Comparison of ENCODE assay signal across 31 mouse cellular contexts in genomic region chr7:141204546-141204945, GRCm38 (mm10). TPM values are rescaled to one million over a fixed set of nuclear protein-coding genes. Genes with fewer than 3 reads are reported as not detected.
A peak's percentile ranks its signal among the peaks of the same experiment; 100 is the strongest.
DNase-seq lines count a peak whose midpoint lies in the region; ATAC-seq lines count a peak whose summit lies in the region.
"Had no signal": no experiment of that assay in that cellular context is flagged by ENCODE, and none has a peak within 500 bp of the region (broad histone marks: within the 10 kb centered on the region; RNA-seq: fewer than 3 reads in every experiment).

No protein-coding gene starts in this region.

- 0 out of 2 replicates have a peak overlapping the region, but pooled peaks have one; percentile 5 for H3K27ac ChIP-seq in liver, embryonic 11.5 days (ENCODE audit: low read depth, low read length)
- peak overlapping the region; percentile 34; the same call in 1 of the 2 replicates for H3K27ac ChIP-seq in liver, embryonic 15.5 days (replicated peaks)
- H3K27ac ChIP-seq: embryonic facial prominence, embryonic 10.5 days; embryonic facial prominence, embryonic 13.5 days; forebrain, embryonic 12.5 days; forebrain, embryonic 15.5 days; heart, embryonic 10.5 days; heart, embryonic 13.5 days; hindbrain, embryonic 14.5 days; hindbrain, postnatal 0 days had no signal

- DNase-seq in adrenal gland, postnatal 10 days, result peak; percentile 19
- DNase-seq in adrenal gland, postnatal 4 days (ENCODE audit: low spot score in 2 of 2), result no peak
- DNase-seq in liver, embryonic 11.5 days (ENCODE audit: low spot score), result no peak
- DNase-seq in liver (no peak), adipocyte (ENCODE audit: low spot score) (peak; percentile 24)
- DNase-seq in heart, adult 8-10 months (ENCODE audit: low spot score), result no peak
- DNase-seq: B cell, adult 2 months; cerebellum, adult 11-12 months; cerebellum, adult 8-10 months; cerebellum, postnatal 10 days; cerebellum, postnatal 36 days; embryo, embryonic 11 days; gastrocnemius, postnatal 14 days; heart, adult 18-20 months; heart, postnatal 14 days; heart, postnatal 4 days had no signal

- ATAC-seq in liver, embryonic 11.5 days (replicated peaks; ENCODE audit: low FRiP score), result no peak
- no peak for ATAC-seq in liver, embryonic 15.5 days (ENCODE audit: insufficient read depth)
- ATAC-seq in granulocyte monocyte progenitor cell, adult 5-6 weeks (replicated peaks; ENCODE audit: poor library complexity, severe bottlenecking), result no peak
- ATAC-seq: forebrain, embryonic 15.5 days; hindbrain, postnatal 0 days; inflammation-experienced regulatory T-cells, adult 6 months; intestine, postnatal 0 days had no signal

- H3K4me3 ChIP-seq in liver, embryonic 11.5 days (ENCODE audit: low read depth, low read length), result no peak overlapping the region
- no peak overlapping the region for H3K4me3 ChIP-seq in liver, embryonic 15.5 days (replicated peaks)
- H3K4me3 ChIP-seq: embryonic facial prominence, embryonic 10.5 days; embryonic facial prominence, embryonic 13.5 days; erythroblast, embryonic 14.5 days; forebrain, embryonic 12.5 days; forebrain, embryonic 15.5 days; heart, embryonic 10.5 days; heart, embryonic 13.5 days had no signal

- 0 out of 2 replicates have a peak overlapping the region, but pooled peaks have one; percentile 0 for H3K9ac ChIP-seq in liver, embryonic 11.5 days (ENCODE audit: low read depth, low read length)
- H3K9ac ChIP-seq in liver, embryonic 15.5 days, result no peak overlapping the region
- H3K9ac ChIP-seq: embryonic facial prominence, embryonic 13.5 days; forebrain, embryonic 12.5 days; forebrain, embryonic 15.5 days; heart, embryonic 13.5 days; hindbrain, embryonic 14.5 days had no signal

- peaks cover 30% of the 10 kb centered on the region for H3K4me1 ChIP-seq in liver, embryonic 11.5 days (replicated peaks; ENCODE audit: control insufficient read depth, insufficient read depth, low read length)
- H3K4me1 ChIP-seq in liver, embryonic 15.5 days (replicated peaks), result peaks cover 68% of the 10 kb centered on the region
- H3K4me1 ChIP-seq: embryonic facial prominence, embryonic 10.5 days; embryonic facial prominence, embryonic 13.5 days; forebrain, embryonic 12.5 days; forebrain, embryonic 15.5 days; heart, embryonic 13.5 days had no signal

- 61% methylated on average over 3 of the region's 3 CpGs for WGBS in liver, embryonic 11.5 days
- WGBS in liver, embryonic 15.5 days (ENCODE audit: insufficient replicate concordance), result 57% methylated on average over 3 of the region's 3 CpGs

- no peaks in the 10 kb centered on the region for H3K9me3 ChIP-seq in liver, embryonic 11.5 days (ENCODE audit: control insufficient read depth, low read length)
- H3K9me3 ChIP-seq in liver, embryonic 15.5 days (replicated peaks), result no peaks in the 10 kb centered on the region
- H3K9me3 ChIP-seq: embryonic facial prominence, embryonic 10.5 days; embryonic facial prominence, embryonic 13.5 days; forebrain, embryonic 12.5 days; forebrain, embryonic 15.5 days; G1E; heart, embryonic 10.5 days; heart, embryonic 13.5 days had no signal

- no peaks in the 10 kb centered on the region for H3K36me3 ChIP-seq in liver, embryonic 11.5 days (ENCODE audit: control insufficient read depth, insufficient read depth, low read length)
- H3K36me3 ChIP-seq in liver, embryonic 15.5 days (replicated peaks), result no peaks in the 10 kb centered on the region
- H3K36me3 ChIP-seq: embryonic facial prominence, embryonic 13.5 days; forebrain, embryonic 12.5 days; forebrain, embryonic 15.5 days; G1E; heart, embryonic 10.5 days; heart, embryonic 13.5 days had no signal

- no peak overlapping the region for H3K4me2 ChIP-seq in liver, embryonic 11.5 days
- no peak overlapping the region for H3K4me2 ChIP-seq in liver, embryonic 15.5 days
- H3K4me2 ChIP-seq: embryonic facial prominence, embryonic 13.5 days; forebrain, embryonic 12.5 days; forebrain, embryonic 15.5 days; heart, embryonic 13.5 days; hindbrain, embryonic 14.5 days had no signal

- H3K27me3 ChIP-seq in liver, embryonic 11.5 days (replicated peaks; ENCODE audit: control insufficient read depth, insufficient read depth, low read length), result no peaks in the 10 kb centered on the region
- H3K27me3 ChIP-seq in liver, embryonic 15.5 days, result no peaks in the 10 kb centered on the region
- H3K27me3 ChIP-seq: embryonic facial prominence, embryonic 13.5 days; forebrain, embryonic 12.5 days; forebrain, embryonic 15.5 days; heart, embryonic 13.5 days had no signal

RNA-seq across cellular contexts. Expression of gene Lmntd2, which starts 9.3 kb away (rescaled TPM):
- total RNA-seq in adrenal gland, postnatal 10 days (2021), result under 1 TPM; 0.27 to 0.55 TPM
- total RNA-seq in adrenal gland, postnatal 4 days (2021), result 1 to 10 TPM in 1 of 2 experiments, under 1 TPM in 1; 0.82 to 1.0 TPM
- polyA plus RNA-seq in liver, embryonic 11.5 days (2014; fragmentation: Nextera tagmentation; extraction: Ambion mirVana), result 1.8 and 2.6 TPM in 2 replicates
- polyA plus RNA-seq in liver, embryonic 15.5 days (2015; fragmentation: Nextera tagmentation; extraction: Ambion mirVana), result 0.60 and 0.91 TPM in 2 replicates
- total RNA-seq in heart, adult 8-10 months (2022), result not detected
- total RNA-seq in granulocyte monocyte progenitor cell, adult 5-6 weeks (2014; fragmentation: Nextera tagmentation), result 2.2 TPM in 1 of 2 replicates, not detected in the other
- 0.34 TPM in 1 of 2 replicates, not detected in the other for total RNA-seq in granulocyte monocyte progenitor cell, adult 5-6 weeks (2017)
- total RNA-seq: gastrocnemius, postnatal 14 days; gastrocnemius, postnatal 4 days; heart, adult 18-20 months; heart, postnatal 14 days; heart, postnatal 4 days; hindbrain, postnatal 0 days had no signal

RNA-seq across cellular contexts. Expression of gene Lrrc56, which starts 10.6 kb away (rescaled TPM):
- 1 to 10 TPM; 6.8 to 8.6 TPM for total RNA-seq in adrenal gland, postnatal 10 days (2021)
- total RNA-seq in adrenal gland, postnatal 4 days (2021), result 1 to 10 TPM; 8.8 to 9.9 TPM
- polyA plus RNA-seq in liver, embryonic 11.5 days (2014; fragmentation: Nextera tagmentation; extraction: Ambion mirVana), result 20.8 and 20.9 TPM in 2 replicates
- 11.0 and 12.1 TPM in 2 replicates for polyA plus RNA-seq in liver, embryonic 15.5 days (2015; fragmentation: Nextera tagmentation; extraction: Ambion mirVana)
- 1 to 10 TPM; 1.8 to 3.4 (median 3.0) TPM for total RNA-seq in heart, adult 8-10 months (2022)
- total RNA-seq in granulocyte monocyte progenitor cell, adult 5-6 weeks (2014; fragmentation: Nextera tagmentation), result 1.4 and 2.4 TPM in 2 replicates
- total RNA-seq in granulocyte monocyte progenitor cell, adult 5-6 weeks (2017), result 0.52 and 0.62 TPM in 2 replicates

RNA-seq across cellular contexts. Expression of gene Hras, which starts 10.7 kb away (rescaled TPM):
- total RNA-seq in adrenal gland, postnatal 10 days (2021), result 10 to 100 TPM; 87.8 to 91.9 TPM
- 10 to 100 TPM; 88.5 to 96.4 TPM for total RNA-seq in adrenal gland, postnatal 4 days (2021)
- polyA plus RNA-seq in liver, embryonic 11.5 days (2014; fragmentation: Nextera tagmentation; extraction: Ambion mirVana), result 112 and 118 TPM in 2 replicates
- 83.0 and 98.2 TPM in 2 replicates for polyA plus RNA-seq in liver, embryonic 15.5 days (2015; fragmentation: Nextera tagmentation; extraction: Ambion mirVana)
- 100 to 1,000 TPM in 1 of 4 experiments, 10 to 100 TPM in 3; 81.0 to 107 (median 87.7) TPM for total RNA-seq in heart, adult 8-10 months (2022)
- 57.4 and 69.3 TPM in 2 replicates for total RNA-seq in granulocyte monocyte progenitor cell, adult 5-6 weeks (2014; fragmentation: Nextera tagmentation)
- total RNA-seq in granulocyte monocyte progenitor cell, adult 5-6 weeks (2017), result 24.9 and 28.8 TPM in 2 replicates

RNA-seq across cellular contexts. Expression of gene Rassf7, which starts 11.1 kb away (rescaled TPM):
- total RNA-seq in adrenal gland, postnatal 10 days (2021), result 1 to 10 TPM; 6.5 to 7.8 TPM
- 10 to 100 TPM; 14.7 to 15.1 TPM for total RNA-seq in adrenal gland, postnatal 4 days (2021)
- 35.1 TPM in 2 replicates for polyA plus RNA-seq in liver, embryonic 11.5 days (2014; fragmentation: Nextera tagmentation; extraction: Ambion mirVana)
- 27.3 and 33.4 TPM in 2 replicates for polyA plus RNA-seq in liver, embryonic 15.5 days (2015; fragmentation: Nextera tagmentation; extraction: Ambion mirVana)
- under 1 TPM in 3 of 4 experiments, not detected in 1; 0.66 to 0.90 (median 0.73) TPM for total RNA-seq in heart, adult 8-10 months (2022)
- total RNA-seq in granulocyte monocyte progenitor cell, adult 5-6 weeks (2014; fragmentation: Nextera tagmentation), result 3.1 and 4.5 TPM in 2 replicates
- total RNA-seq in granulocyte monocyte progenitor cell, adult 5-6 weeks (2017), result 2.0 and 4.5 TPM in 2 replicates

RNA-seq across cellular contexts. Expression of gene Phrf1, which starts 24.0 kb away (rescaled TPM):
- total RNA-seq in adrenal gland, postnatal 10 days (2021), result 10 to 100 TPM; 69.9 to 75.3 TPM
- total RNA-seq in adrenal gland, postnatal 4 days (2021), result 10 to 100 TPM; 77.1 to 91.9 TPM
- polyA plus RNA-seq in liver, embryonic 11.5 days (2014; fragmentation: Nextera tagmentation; extraction: Ambion mirVana), result 70.9 and 81.0 TPM in 2 replicates
- 26.7 and 32.6 TPM in 2 replicates for polyA plus RNA-seq in liver, embryonic 15.5 days (2015; fragmentation: Nextera tagmentation; extraction: Ambion mirVana)
- 10 to 100 TPM; 26.2 to 38.2 (median 31.9) TPM for total RNA-seq in heart, adult 8-10 months (2022)
- total RNA-seq in granulocyte monocyte progenitor cell, adult 5-6 weeks (2014; fragmentation: Nextera tagmentation), result 70.9 and 75.4 TPM in 2 replicates
- total RNA-seq in granulocyte monocyte progenitor cell, adult 5-6 weeks (2017), result 51.7 and 57.7 TPM in 2 replicates

Comparison
In these comparisons a context has a peak if more than half of its experiments do, and no peak if none do; other contexts are left out.
1. DNase-seq: peak in adrenal gland, postnatal 10 days (single experiment) and adipocyte (single experiment); none in adrenal gland, postnatal 4 days (0 of 2), liver, embryonic 11.5 days (single experiment), liver (single experiment) and heart, adult 8-10 months (single experiment).